Mouse (Mus musculus): ENCODE results near the gene Pum2.

GRCm38 (mm10) chr12:8726890-8727289 is 53.0 kb downstream of the Pum2 start:
- TF ChIP-seq POLR2A (IDR thresholded peaks at IDR 0.05; ENCODE audit: low read depth, low read length): no peak
- TF ChIP-seq CTCF (IDR thresholded peaks at IDR 0.05; ENCODE audit: extremely low read depth, insufficient read depth, insufficient read length, insufficient replicate concordance): no peak

Data from spleen, adult 2 months (tissue).